Mouse (Mus musculus) lung, embryonic 16.5 days (tissue): Measurements from ENCODE around the gene Gyg. TPM values are rescaled to one million over a fixed set of nuclear protein-coding genes. Genes with fewer than 3 reads are reported as not detected.

Experiments used
- ATAC-seq: fragments of 200-750 bp; cut with Nextera tagmentation; 2 replicates; pipeline ENCODE4 v1.8.0; 2017; ENCODE audit warnings: low read depth, mild to moderate bottlenecking, moderate library complexity
- H3K27ac ChIP-seq: fragments of 300-500 bp; sonication (generic); 2 replicates; pipeline ENCODE4 v1.5.1; 2014; ENCODE audit warnings: mild to moderate bottlenecking, control low read depth, low read length
- H3K27me3 ChIP-seq: fragments of 300-500 bp; sonication (generic); 2 replicates; pipeline ENCODE4 v1.6.1; 2014; ENCODE audit warnings: low read depth, low read length, mixed read lengths; ENCODE audit not compliant: control insufficient read depth, insufficient read depth
- H3K36me3 ChIP-seq: fragments of 300-500 bp; sonication (generic); 2 replicates; pipeline ENCODE4 v1.6.1; 2014; ENCODE audit warnings: low read length; ENCODE audit not compliant: control insufficient read depth, insufficient read depth
- H3K4me1 ChIP-seq: fragments of 300-500 bp; sonication (generic); replicated peaks from 2 replicates; pipeline ENCODE4 v1.6.1; 2014; ENCODE audit warnings: low read length, mixed read lengths; ENCODE audit not compliant: control insufficient read depth, insufficient read depth
- H3K4me2 ChIP-seq: fragments of 300-500 bp; sonication (generic); 2 replicates; pipeline ENCODE4 v1.6.1; 2014; ENCODE audit warnings: low read depth, low read length, control low read depth
- H3K4me3 ChIP-seq: fragments of 300-500 bp; sonication (generic); 2 replicates; pipeline ENCODE4 v1.5.1; 2014; ENCODE audit warnings: mild to moderate bottlenecking, low read length, control low read depth
- H3K9ac ChIP-seq: fragments of 300-500 bp; sonication (generic); 2 replicates; pipeline ENCODE4 v1.6.1; 2014; ENCODE audit warnings: low read length, control low read depth
- H3K9me3 ChIP-seq: fragments of 300-500 bp; sonication (generic); 2 replicates; pipeline ENCODE4 v1.6.1; 2016; ENCODE audit warnings: low read length; ENCODE audit not compliant: control insufficient read depth
- WGBS: fragments of 180-500 bp; shearing (Covaris S2); extraction: QIAGEN DNeasy Blood & Tissue Kit; methylation state at CpG from one replicate; pipeline ENCODE4 v1.1.7; 2014; 5-methylcytosine and 5-hydroxymethylcytosine counted together
- polyA plus RNA-seq: library from polyadenylated mRNA; unstranded; fragments of >200 nt; fragmentation: Nextera tagmentation; extraction: Ambion mirVana; gene quantifications from 2 replicates; pipeline ENCODE4 v1.2.1, GENCODE M21; 2015

The Gyg gene
- polyA plus RNA-seq, 1 experiment from 2014 or later: 336 TPM

- Histone ChIP-seq H3K36me3 (peaks cover 19% of the 10 kb centered on the region; the same call in 1 of the 2 replicates), H3K4me1 (peaks cover 10% of the 10 kb centered on the region), H3K9me3 (no peaks in the 10 kb centered on the region), H3K4me2 (no peak overlapping the region), H3K27ac (peak overlapping the region; percentile 8; the same call in 1 of the 2 replicates), H3K27me3 (no peaks in the 10 kb centered on the region), H3K4me3 (no peak overlapping the region), H3K9ac (peak overlapping the region; percentile 34; the same call in 1 of the 2 replicates)
- no peak for ATAC-seq
- WGBS: 76% methylated on average over 5 of the region's 5 CpGs
Observed at GRCm38 (mm10) chr3:20147647-20148046, 7.5 kb downstream of the Gyg start.

- Histone ChIP-seq H3K9me3 (no peaks in the 10 kb centered on the region), H3K36me3 (peaks cover 19% of the 10 kb centered on the region; the same call in 1 of the 2 replicates), H3K9ac (no peak overlapping the region), H3K4me1 (peaks cover 10% of the 10 kb centered on the region), H3K4me3 (no peak overlapping the region), H3K4me2 (no peak overlapping the region), H3K27ac (no peak overlapping the region), H3K27me3 (no peaks in the 10 kb centered on the region)
- WGBS: 45% methylated on average over 7 of the region's 7 CpGs
- no peak for ATAC-seq
Observed at GRCm38 (mm10) chr3:20146884-20147395, 8.2 kb downstream of the Gyg start.

DNA sequence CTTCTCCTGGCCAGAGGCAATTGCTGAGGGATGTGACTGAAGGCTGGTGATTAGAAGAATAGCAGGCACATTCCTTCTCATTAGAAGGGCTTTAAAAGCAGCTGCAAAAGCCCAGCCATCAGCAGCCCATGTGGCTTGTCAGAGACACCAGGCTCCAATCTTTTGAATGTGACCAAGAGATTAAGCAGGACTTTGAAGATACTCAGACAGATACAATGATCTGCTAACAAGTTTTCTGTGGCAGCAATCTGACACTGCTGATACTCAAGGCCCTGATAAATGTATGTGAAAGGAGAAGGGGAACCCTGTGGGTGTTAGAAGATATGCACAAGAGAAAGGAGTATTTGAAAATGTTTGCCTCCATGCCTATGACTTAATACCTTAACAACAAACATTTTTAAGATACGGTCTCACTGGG is 9.4 kb downstream of the Gyg start:
- peaks cover 16% of the 10 kb centered on the region; the same call in 1 of the 2 replicates for H3K36me3 ChIP-seq
- H3K4me2 ChIP-seq: no peak overlapping the region
- H3K4me1 ChIP-seq: peaks cover 10% of the 10 kb centered on the region

GRCm38 (mm10) chr3:20144401-20144800 is 10.7 kb downstream of the Gyg start:
- Histone ChIP-seq H3K9me3 (no peaks in the 10 kb centered on the region), H3K4me1 (peaks cover 10% of the 10 kb centered on the region; the same call in 1 of the 2 replicates), H3K4me2 (no peak overlapping the region), H3K4me3 (no peak overlapping the region), H3K36me3 (peaks cover 15% of the 10 kb centered on the region; the same call in 1 of the 2 replicates), H3K27ac (no peak overlapping the region), H3K27me3 (no peaks in the 10 kb centered on the region), H3K9ac (no peak overlapping the region)
- ATAC-seq: peak; percentile 40; the same call in 1 of the 2 replicates
- 18% methylated on average over 2 of the region's 2 CpGs for WGBS

More for the DNA sequence above, 9.4 kb downstream of the Gyg start:
- Histone ChIP-seq H3K9me3 (no peaks in the 10 kb centered on the region), H3K27ac (no peak overlapping the region), H3K4me3 (no peak overlapping the region), H3K9ac (no peak overlapping the region), H3K27me3 (no peaks in the 10 kb centered on the region)
- 30% methylated on average over 1 of the region's 1 CpGs for WGBS
- peak; percentile 80 for ATAC-seq

DNA sequence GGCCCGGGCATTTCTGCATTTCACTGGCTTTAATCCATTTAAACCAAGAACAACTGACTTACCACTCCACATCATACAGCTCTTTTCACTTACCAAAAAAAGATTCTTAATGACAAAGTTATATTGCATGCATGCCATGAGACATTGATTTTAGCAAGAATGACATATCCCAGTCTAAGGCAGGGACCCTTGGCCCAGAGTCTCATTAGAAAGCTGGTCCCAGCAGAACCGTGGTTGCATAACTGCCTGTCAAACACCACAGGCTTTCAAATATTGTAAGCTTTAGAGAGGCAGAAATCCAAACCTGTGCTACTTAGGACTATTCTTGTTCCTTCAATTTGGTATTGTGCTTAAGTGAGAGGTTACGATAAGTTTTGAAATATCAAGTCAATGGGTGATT is 11.4 kb downstream of the Gyg start:
- Histone ChIP-seq H3K27ac (no peak overlapping the region), H3K9ac (no peak overlapping the region), H3K4me3 (no peak overlapping the region), H3K27me3 (no peaks in the 10 kb centered on the region), H3K4me1 (peaks cover 10% of the 10 kb centered on the region; the same call in 1 of the 2 replicates), H3K36me3 (peaks cover 15% of the 10 kb centered on the region; the same call in 1 of the 2 replicates), H3K9me3 (no peaks in the 10 kb centered on the region), H3K4me2 (no peak overlapping the region)
- WGBS: 75% methylated on average over 3 of the region's 3 CpGs
- no peak for ATAC-seq

GRCm38 (mm10) chr3:20142576-20142975 is 12.5 kb downstream of the Gyg start:
- Histone ChIP-seq H3K9ac (no peak overlapping the region), H3K27me3 (no peaks in the 10 kb centered on the region), H3K9me3 (no peaks in the 10 kb centered on the region), H3K36me3 (peaks cover 16% of the 10 kb centered on the region), H3K4me1 (peaks cover 8% of the 10 kb centered on the region; the same call in 1 of the 2 replicates), H3K4me2 (no peak overlapping the region), H3K27ac (no peak overlapping the region), H3K4me3 (no peak overlapping the region)
- ATAC-seq: no peak
- 68% methylated on average over 3 of the region's 3 CpGs for WGBS

GRCm38 (mm10) chr3:20142101-20142500 is 13.0 kb downstream of the Gyg start:
- peaks cover 6% of the 10 kb centered on the region; the same call in 1 of the 2 replicates for H3K4me1 ChIP-seq
- no peaks in the 10 kb centered on the region for H3K9me3 ChIP-seq
- no peaks in the 10 kb centered on the region for H3K27me3 ChIP-seq
- no peak for ATAC-seq
- H3K36me3 ChIP-seq: peaks cover 20% of the 10 kb centered on the region
- WGBS: 77% methylated on average over 2 of the region's 2 CpGs
- no peak overlapping the region for H3K4me3 ChIP-seq
- H3K9ac ChIP-seq: no peak overlapping the region
- H3K27ac ChIP-seq: no peak overlapping the region
- no peak overlapping the region for H3K4me2 ChIP-seq

GRCm38 (mm10) chr3:20141679-20142078 is 13.4 kb downstream of the Gyg start:
- 47% methylated on average over 1 of the region's 1 CpGs for WGBS
- Histone ChIP-seq H3K9me3 (no peaks in the 10 kb centered on the region), H3K4me2 (no peak overlapping the region), H3K4me3 (no peak overlapping the region), H3K36me3 (peaks cover 20% of the 10 kb centered on the region), H3K27me3 (no peaks in the 10 kb centered on the region), H3K27ac (no peak overlapping the region), H3K4me1 (peaks cover 6% of the 10 kb centered on the region; the same call in 1 of the 2 replicates), H3K9ac (no peak overlapping the region)
- ATAC-seq: no peak

DNA sequence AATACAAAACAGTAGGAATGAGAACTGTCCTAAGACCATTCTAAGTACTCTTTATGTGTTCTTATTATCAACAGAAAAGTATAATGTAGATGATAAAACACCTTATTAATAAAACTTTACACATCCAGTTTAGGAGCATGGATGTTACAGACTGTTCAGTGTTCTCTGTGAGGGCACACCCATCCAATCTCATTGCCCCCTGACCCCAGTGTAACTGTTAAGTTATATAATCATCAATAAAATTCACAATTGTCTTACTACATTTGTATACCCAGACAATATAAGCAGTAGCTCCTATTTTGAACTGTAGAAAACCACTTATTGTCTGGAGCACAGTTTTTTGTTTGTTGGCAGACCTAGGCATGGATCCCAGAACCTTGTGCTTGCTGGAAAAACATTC is 13.9 kb downstream of the Gyg start:
- no peak overlapping the region for H3K27ac ChIP-seq
- H3K27me3 ChIP-seq: no peaks in the 10 kb centered on the region
- no peak for ATAC-seq
- peaks cover 6% of the 10 kb centered on the region; the same call in 1 of the 2 replicates for H3K4me1 ChIP-seq
- H3K4me3 ChIP-seq: no peak overlapping the region
- H3K36me3 ChIP-seq: peaks cover 20% of the 10 kb centered on the region
- no peak overlapping the region for H3K4me2 ChIP-seq
- H3K9me3 ChIP-seq: no peaks in the 10 kb centered on the region
- no peak overlapping the region for H3K9ac ChIP-seq
